Mouse (Mus musculus) intestine, postnatal 0 days (tissue): Measurements from ENCODE around the gene 1700067K01Rik. TPM values are rescaled to one million over a fixed set of nuclear protein-coding genes. Genes with fewer than 3 reads are reported as not detected.

Experiments used
- ATAC-seq: fragments of 200-750 bp; cut with Nextera tagmentation; 2 replicates; pipeline ENCODE4 v1.8.0; 2017; ENCODE audit warnings: mild to moderate bottlenecking, moderate TSS enrichment, moderate library complexity
- H3K27ac ChIP-seq: fragments of 300-500 bp; sonication (generic); 2 replicates; pipeline ENCODE4 v1.5.1; 2014; ENCODE audit warnings: mild to moderate bottlenecking, low read depth, low read length, moderate library complexity
- H3K27me3 ChIP-seq: fragments of 300-500 bp; sonication (generic); replicated peaks from 2 replicates; pipeline ENCODE4 v1.6.1; 2014; ENCODE audit warnings: low read length, mixed read lengths; ENCODE audit not compliant: control insufficient read depth, insufficient read depth
- H3K36me3 ChIP-seq: fragments of 300-500 bp; sonication (generic); 2 replicates; pipeline ENCODE4 v1.6.1; 2014; ENCODE audit warnings: mild to moderate bottlenecking, moderate library complexity; ENCODE audit not compliant: control insufficient read depth, insufficient read depth
- H3K4me1 ChIP-seq: fragments of 300-500 bp; sonication (generic); replicated peaks from 2 replicates; pipeline ENCODE4 v1.6.1; 2014; ENCODE audit warnings: antibody characterized with exemption, low read length, mixed read lengths; ENCODE audit not compliant: control insufficient read depth, insufficient read depth
- H3K4me2 ChIP-seq: fragments of 300-500 bp; sonication (generic); replicated peaks from 2 replicates; pipeline ENCODE4 v1.6.1; 2014; ENCODE audit warnings: low read depth, mild to moderate bottlenecking, moderate library complexity
- H3K4me3 ChIP-seq: fragments of 300-500 bp; sonication (generic); 2 replicates; pipeline ENCODE4 v1.5.1; 2014; ENCODE audit warnings: low read depth, low read length
- H3K9ac ChIP-seq: fragments of 300-500 bp; sonication (generic); 2 replicates; pipeline ENCODE4 v1.6.1; 2014; ENCODE audit warnings: mild to moderate bottlenecking, low read depth, low read length
- H3K9me3 ChIP-seq: fragments of 300-500 bp; sonication (generic); 2 replicates; pipeline ENCODE4 v1.6.1; 2016; ENCODE audit warnings: mixed run types; ENCODE audit not compliant: control insufficient read depth
- CTCF ChIP-seq: sonication (generic); IDR thresholded peaks from 2 replicates; pipeline ENCODE4 v1.5.1; 2016; ENCODE audit warnings: low read depth, mild to moderate bottlenecking, control low read depth, antibody characterized with exemption, moderate library complexity
- WGBS: fragments of 180-500 bp; shearing (Covaris S2); extraction: QIAGEN DNeasy Blood & Tissue Kit; methylation state at CpG from one replicate; pipeline ENCODE4 v1.1.7; 2014; 5-methylcytosine and 5-hydroxymethylcytosine counted together
- polyA plus RNA-seq: library from polyadenylated mRNA; unstranded; fragments of >200 nt; fragmentation: Nextera tagmentation; extraction: Ambion mirVana; gene quantifications from 2 replicates; pipeline ENCODE4 v1.2.1, GENCODE M21; 2015

1700067K01Rik gene
- polyA plus RNA-seq, 1 experiment from 2014 or later = 0.86 TPM

GRCm38 (mm10) chr8:84011705-84012498 is 10.6 kb downstream of the 1700067K01Rik start, which contains the start of gene 2210011C24Rik:
Gene 2210011C24Rik (minus strand): TSS chr8:84012171.
- peak within 1 kb of the TSS; percentile 52 for H3K4me3 ChIP-seq
- 2% methylated on average over 45 of the region's 45 CpGs for WGBS
- H3K4me2 ChIP-seq = peak within 1 kb of the TSS; percentile 91
- peak; percentile 11; the same call in 1 of the 2 replicates for TF ChIP-seq CTCF
- H3K36me3 ChIP-seq = no peaks in the 10 kb centered on the region
- peaks cover 10% of the 10 kb centered on the region for H3K4me1 ChIP-seq
- H3K27ac ChIP-seq = no peak within 1 kb of the TSS
- H3K9me3 ChIP-seq = no peaks in the 10 kb centered on the region
- peak; percentile 66 for ATAC-seq
- H3K9ac ChIP-seq = peak within 1 kb of the TSS; percentile 17; the same call in 1 of the 2 replicates
- peaks cover 36% of the 10 kb centered on the region for H3K27me3 ChIP-seq

- WGBS = 23% methylated on average over 35 of the region's 35 CpGs
- peak overlapping the region; percentile 52 for H3K4me3 ChIP-seq
- H3K9ac ChIP-seq = no peak overlapping the region; the same call in 1 of the 2 replicates
- peaks cover 36% of the 10 kb centered on the region for H3K27me3 ChIP-seq
- H3K9me3 ChIP-seq = no peaks in the 10 kb centered on the region
- ATAC-seq = peak; percentile 6; the same call in 1 of the 2 replicates
- H3K4me2 ChIP-seq = peak overlapping the region; percentile 91
- no peaks in the 10 kb centered on the region for H3K36me3 ChIP-seq
- peaks cover 10% of the 10 kb centered on the region for H3K4me1 ChIP-seq
- TF ChIP-seq CTCF = no peak
- H3K27ac ChIP-seq = no peak overlapping the region
Measured at GRCm38 (mm10) chr8:84012499-84013165, 11.3 kb downstream of the 1700067K01Rik start.

GRCm38 (mm10) chr8:84015833-84016232 is 14.5 kb downstream of the 1700067K01Rik start:
- Histone ChIP-seq H3K4me3 (no peak overlapping the region), H3K4me1 (peaks cover 3% of the 10 kb centered on the region; the same call in 1 of the 2 replicates), H3K27ac (no peak overlapping the region), H3K9me3 (no peaks in the 10 kb centered on the region), H3K4me2 (no peak overlapping the region), H3K36me3 (no peaks in the 10 kb centered on the region), H3K27me3 (peaks cover 25% of the 10 kb centered on the region), H3K9ac (no peak overlapping the region)
- no peak for ATAC-seq
- no peak for TF ChIP-seq CTCF
- 98% methylated on average over 5 of the region's 5 CpGs for WGBS

GRCm38 (mm10) chr8:84019738-84020137 is 18.4 kb downstream of the 1700067K01Rik start:
- no peak overlapping the region for H3K27ac ChIP-seq
- H3K9me3 ChIP-seq = no peaks in the 10 kb centered on the region
- 47% methylated on average over 9 of the region's 9 CpGs for WGBS
- no peaks in the 10 kb centered on the region for H3K27me3 ChIP-seq
- H3K4me3 ChIP-seq = no peak overlapping the region
- H3K9ac ChIP-seq = no peak overlapping the region
- no peak for TF ChIP-seq CTCF
- H3K4me1 ChIP-seq = peaks cover 15% of the 10 kb centered on the region; the same call in 1 of the 2 replicates
- no peak for ATAC-seq
- H3K4me2 ChIP-seq = no peak overlapping the region
- no peaks in the 10 kb centered on the region for H3K36me3 ChIP-seq

DNA sequence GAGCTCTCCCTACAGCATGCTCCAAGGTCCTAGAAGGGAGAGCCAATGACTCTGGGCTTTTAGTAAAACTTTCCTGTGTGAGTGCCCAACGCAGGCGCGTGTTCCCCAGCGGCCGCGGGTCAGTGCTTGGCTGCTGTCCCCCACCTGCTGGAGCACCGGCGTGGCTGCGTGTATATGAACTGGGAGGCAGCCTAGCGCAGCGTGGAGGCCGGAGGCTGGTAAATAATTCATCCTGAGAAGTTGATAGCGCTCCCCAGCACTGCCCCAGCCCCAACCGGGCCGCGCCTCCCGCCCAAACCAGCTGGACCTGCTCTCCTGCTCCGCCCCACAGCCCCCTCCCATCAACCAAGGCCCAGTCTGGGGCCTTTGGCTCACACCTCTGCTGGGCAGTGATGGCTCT is 19.8 kb downstream of the 1700067K01Rik start, which contains the start of gene Palm3:
Gene Palm3 (plus strand): TSS at position 376 of the 400 bp plus-strand sequence.
- no peaks in the 10 kb centered on the region for H3K9me3 ChIP-seq
- H3K4me1 ChIP-seq = peaks cover 15% of the 10 kb centered on the region; the same call in 1 of the 2 replicates
- peak within 1 kb of the TSS; percentile 43 for H3K4me2 ChIP-seq
- ATAC-seq = peak; percentile 39
- no peak within 1 kb of the TSS for H3K4me3 ChIP-seq
- H3K27me3 ChIP-seq = no peaks in the 10 kb centered on the region; the same call in 1 of the 2 replicates
- no peaks in the 10 kb centered on the region for H3K36me3 ChIP-seq
- H3K9ac ChIP-seq = no peak within 1 kb of the TSS
- no peak within 1 kb of the TSS for H3K27ac ChIP-seq
- TF ChIP-seq CTCF = peak; percentile 36
- WGBS = 9% methylated on average over 18 of the region's 18 CpGs

GRCm38 (mm10) chr8:84021569-84021968 is 20.3 kb downstream of the 1700067K01Rik start:
- no peaks in the 10 kb centered on the region for H3K36me3 ChIP-seq
- no peak overlapping the region for H3K4me3 ChIP-seq
- ATAC-seq = no peak
- H3K4me2 ChIP-seq = peak overlapping the region; percentile 43
- no peak overlapping the region for H3K27ac ChIP-seq
- WGBS = 29% methylated on average over 12 of the region's 12 CpGs
- H3K4me1 ChIP-seq = peaks cover 15% of the 10 kb centered on the region; the same call in 1 of the 2 replicates
- H3K9me3 ChIP-seq = no peaks in the 10 kb centered on the region
- H3K9ac ChIP-seq = no peak overlapping the region
- TF ChIP-seq CTCF = no peak
- peaks cover 4% of the 10 kb centered on the region; the same call in 1 of the 2 replicates for H3K27me3 ChIP-seq
